Mouse (Mus musculus): ENCODE data around the gene Spon2. TPM values are rescaled to one million over a fixed set of nuclear protein-coding genes. Genes with fewer than 3 reads are reported as not detected.

Gene Spon2
- polyA plus RNA-seq, 1 experiment from 2014 or later: 23.4 TPM

Other genes with a start within 250 kb of the Spon2 start
- gene Ywhah, start 199.6 kb downstream of the Spon2 start, polyA plus RNA-seq (2015; fragmentation: Nextera tagmentation; extraction: Ambion mirVana): 415 and 417 TPM in 2 replicates
- gene Slc5a1, start 114.2 kb downstream of the Spon2 start, polyA plus RNA-seq (2015; fragmentation: Nextera tagmentation; extraction: Ambion mirVana): 0.13 and 0.34 TPM in 2 replicates
- gene Ctbp1, start 56.5 kb upstream of the Spon2 start, polyA plus RNA-seq (2015; fragmentation: Nextera tagmentation; extraction: Ambion mirVana): 259 and 279 TPM in 2 replicates
- gene Maea, start 117.1 kb upstream of the Spon2 start, polyA plus RNA-seq (2015; fragmentation: Nextera tagmentation; extraction: Ambion mirVana): 117 and 123 TPM in 2 replicates
- 8.6 and 9.2 TPM in 2 replicates for gene Uvssa, start 160.1 kb upstream of the Spon2 start, polyA plus RNA-seq (2015; fragmentation: Nextera tagmentation; extraction: Ambion mirVana)
- gene Nkx1-1, start 215.5 kb upstream of the Spon2 start, polyA plus RNA-seq (2015; fragmentation: Nextera tagmentation; extraction: Ambion mirVana): not detected in 2 replicates